Mouse (Mus musculus) erythroblast, embryonic 14.5 days (primary cell): Measurements from ENCODE around the gene Iqgap1. TPM values are rescaled to one million over a fixed set of nuclear protein-coding genes. Genes with fewer than 3 reads are reported as not detected.

Experiments
- H3K27me3 ChIP-seq: 2 replicates; pipeline ENCODE4 v1.6.1; 2012; ENCODE audit warnings: inconsistent platforms; ENCODE audit not compliant: control insufficient read depth
- H3K36me3 ChIP-seq: 2 replicates; pipeline ENCODE4 v1.6.1; 2012; ENCODE audit warnings: mild to moderate bottlenecking, inconsistent platforms; ENCODE audit not compliant: control insufficient read depth
- H3K4me1 ChIP-seq: 2 replicates; pipeline ENCODE4 v1.6.1; 2012; ENCODE audit warnings: inconsistent platforms; ENCODE audit not compliant: control insufficient read depth
- H3K4me3 ChIP-seq: replicated peaks from 2 replicates; pipeline ENCODE3; 2012; ENCODE audit warnings: moderate library complexity, mild to moderate bottlenecking, inconsistent platforms
- H3K9me3 ChIP-seq: 2 replicates; pipeline ENCODE4 v1.6.1; 2012; ENCODE audit warnings: low read length, inconsistent platforms, mixed read lengths; ENCODE audit not compliant: control insufficient read depth
- GATA1 ChIP-seq: IDR thresholded peaks from 2 replicates; pipeline ENCODE4 v1.6.1; 2012; ENCODE audit warnings: low read length, inconsistent platforms, mixed read lengths
- TAL1 ChIP-seq: IDR thresholded peaks from 3 replicates; pipeline ENCODE4 v1.6.1; 2012; ENCODE audit warnings: low read length, inconsistent platforms, mixed read lengths
- polyA plus RNA-seq: library from polyadenylated mRNA; stranded (reverse); fragments of >175 nt; gene quantifications from 2 replicates; pipeline ENCODE4 v1.2.3, GENCODE M21; 2012

Gene Iqgap1
- polyA plus RNA-seq, 1 experiment, result 0.11 TPM

DNA sequence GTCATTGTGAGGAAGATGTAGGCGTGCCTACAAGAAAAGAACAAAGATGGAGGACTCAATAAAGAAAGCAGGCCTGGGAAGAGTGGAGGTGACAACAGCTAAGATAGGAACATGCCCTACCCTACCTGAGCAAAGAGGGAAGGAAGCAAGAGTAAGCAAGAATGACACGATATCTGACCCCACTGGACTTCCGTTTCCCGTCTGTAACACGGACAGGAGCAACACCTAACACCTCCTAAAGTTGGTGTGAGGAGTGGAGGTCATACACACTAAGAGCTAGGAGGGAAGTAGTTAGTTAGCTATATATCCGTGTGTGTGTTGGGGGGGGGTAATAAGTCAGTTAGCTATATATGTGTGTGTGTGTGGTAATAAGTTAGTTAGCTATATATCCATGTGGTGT lies 47.4 kb downstream of the Iqgap1 start:
- TF ChIP-seq TAL1, result no peak
- TF ChIP-seq GATA1, result no peak
- H3K9me3 ChIP-seq, result no peaks in the 10 kb centered on the region
- no peak overlapping the region for H3K4me3 ChIP-seq
- H3K27me3 ChIP-seq, result no peaks in the 10 kb centered on the region
- H3K4me1 ChIP-seq, result peaks cover 19% of the 10 kb centered on the region
- no peaks in the 10 kb centered on the region for H3K36me3 ChIP-seq

DNA sequence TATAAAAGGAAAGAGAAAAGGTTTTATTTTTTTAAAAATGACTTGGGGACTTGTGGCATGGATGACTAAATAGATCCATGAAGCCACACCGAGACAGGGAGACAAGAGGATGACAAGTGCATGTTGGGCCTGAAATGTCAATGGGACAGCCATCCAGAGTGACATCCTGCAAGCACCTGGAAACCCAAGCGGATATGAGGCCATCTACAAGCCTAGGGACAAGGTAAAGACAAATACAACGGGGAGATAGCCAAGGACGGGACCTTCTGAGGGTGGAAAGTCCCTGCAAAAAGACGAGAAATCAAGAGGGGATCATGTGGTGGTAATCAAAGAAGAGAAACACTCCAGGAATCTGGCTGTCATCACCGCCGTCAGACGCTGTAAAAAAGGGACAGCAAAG lies 48.6 kb downstream of the Iqgap1 start:
- TF ChIP-seq TAL1 (no peak), GATA1 (no peak)
- Histone ChIP-seq H3K4me1 (peaks cover 17% of the 10 kb centered on the region), H3K27me3 (no peaks in the 10 kb centered on the region), H3K4me3 (no peak overlapping the region), H3K36me3 (no peaks in the 10 kb centered on the region), H3K9me3 (no peaks in the 10 kb centered on the region)

DNA sequence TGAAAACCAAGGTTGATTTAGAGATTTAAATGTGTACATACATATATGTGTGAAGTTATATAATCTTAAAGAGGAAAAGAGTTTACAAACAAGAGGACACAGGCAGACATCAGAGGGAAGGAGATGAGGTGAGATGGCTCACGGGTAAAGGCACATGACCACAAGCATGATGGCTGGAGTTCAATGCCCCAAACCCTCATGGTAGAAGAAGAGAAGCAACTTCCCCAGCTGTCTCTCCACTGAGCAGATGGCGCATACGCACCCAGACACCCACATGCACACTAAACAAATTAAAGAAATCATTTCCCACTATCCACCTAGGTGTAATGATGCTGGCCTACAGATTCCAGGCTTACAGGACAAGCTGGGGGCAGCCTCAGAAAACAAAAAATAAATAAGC lies 49.7 kb downstream of the Iqgap1 start:
- Histone ChIP-seq H3K36me3 (no peaks in the 10 kb centered on the region), H3K27me3 (no peaks in the 10 kb centered on the region), H3K4me3 (no peak overlapping the region), H3K9me3 (no peaks in the 10 kb centered on the region), H3K4me1 (peaks cover 9% of the 10 kb centered on the region)
- TF ChIP-seq TAL1, result no peak
- TF ChIP-seq GATA1, result no peak

DNA sequence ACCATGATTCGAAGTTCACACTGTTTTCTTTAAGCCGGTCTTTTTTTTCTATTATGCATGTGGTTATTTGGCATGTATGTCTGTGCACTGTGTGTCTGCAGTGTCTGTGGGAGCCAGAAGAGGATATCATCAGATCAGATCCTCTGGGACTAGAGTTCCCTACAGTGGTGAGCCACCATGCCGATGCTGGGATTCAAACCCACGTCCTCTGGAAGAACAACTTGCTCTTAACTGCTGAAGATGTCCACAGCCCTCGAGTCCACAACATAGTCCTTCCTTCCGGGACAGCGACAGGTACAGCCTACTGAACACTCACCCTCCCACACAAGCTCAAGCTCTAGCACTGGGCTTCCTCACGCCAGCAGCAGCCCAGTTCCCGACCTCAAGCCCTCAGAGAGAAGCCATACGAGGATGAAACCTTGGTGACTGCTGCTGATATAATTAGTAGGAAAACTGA lies 50.3 kb downstream of the Iqgap1 start:
- Histone ChIP-seq H3K4me3 (no peak overlapping the region), H3K4me1 (peaks cover 9% of the 10 kb centered on the region), H3K9me3 (no peaks in the 10 kb centered on the region), H3K27me3 (no peaks in the 10 kb centered on the region), H3K36me3 (no peaks in the 10 kb centered on the region)
- no peak for TF ChIP-seq GATA1
- TF ChIP-seq TAL1, result no peak

DNA sequence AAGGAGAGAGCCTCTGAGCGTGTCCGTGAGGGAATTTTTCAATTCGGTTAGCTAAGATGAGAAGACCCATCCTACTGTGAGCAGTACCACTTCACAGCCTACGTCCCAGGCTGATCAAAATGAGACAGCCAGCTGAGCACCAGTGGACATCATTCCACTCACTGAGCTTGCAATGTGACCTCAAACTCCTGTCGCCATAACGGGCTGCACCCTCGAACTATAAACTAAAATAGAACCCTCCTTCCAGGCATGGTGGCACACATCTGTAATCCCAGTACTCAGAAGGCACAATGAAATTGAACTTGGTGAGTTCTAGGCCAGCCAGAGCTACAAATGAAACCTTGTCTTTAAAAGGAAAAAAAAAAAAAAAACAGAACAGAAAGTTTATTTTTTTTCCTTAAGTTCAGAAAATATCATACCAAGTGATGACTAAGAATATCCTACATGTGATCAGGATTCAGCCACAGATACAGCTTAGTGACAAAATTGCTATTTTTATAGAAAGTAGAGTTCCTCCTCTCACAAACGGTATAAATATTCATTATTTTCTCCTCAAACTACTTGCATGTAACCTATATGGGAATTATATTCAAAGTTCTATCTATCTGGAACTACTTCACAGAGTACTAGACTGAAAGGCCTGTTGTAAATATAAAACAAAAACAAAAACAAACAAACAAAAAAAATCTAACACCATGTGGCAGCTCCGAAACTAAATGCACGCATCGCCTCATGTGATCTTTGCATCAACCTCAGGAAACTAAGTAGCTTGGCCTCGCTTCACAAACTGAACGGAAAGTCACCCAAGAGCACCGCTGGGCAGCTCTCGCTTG lies 50.9 kb downstream of the Iqgap1 start:
- Histone ChIP-seq H3K27me3 (no peaks in the 10 kb centered on the region), H3K4me1 (peaks cover 9% of the 10 kb centered on the region), H3K36me3 (no peaks in the 10 kb centered on the region), H3K9me3 (no peaks in the 10 kb centered on the region), H3K4me3 (no peak overlapping the region)
- TF ChIP-seq TAL1, result no peak
- TF ChIP-seq GATA1, result no peak

DNA sequence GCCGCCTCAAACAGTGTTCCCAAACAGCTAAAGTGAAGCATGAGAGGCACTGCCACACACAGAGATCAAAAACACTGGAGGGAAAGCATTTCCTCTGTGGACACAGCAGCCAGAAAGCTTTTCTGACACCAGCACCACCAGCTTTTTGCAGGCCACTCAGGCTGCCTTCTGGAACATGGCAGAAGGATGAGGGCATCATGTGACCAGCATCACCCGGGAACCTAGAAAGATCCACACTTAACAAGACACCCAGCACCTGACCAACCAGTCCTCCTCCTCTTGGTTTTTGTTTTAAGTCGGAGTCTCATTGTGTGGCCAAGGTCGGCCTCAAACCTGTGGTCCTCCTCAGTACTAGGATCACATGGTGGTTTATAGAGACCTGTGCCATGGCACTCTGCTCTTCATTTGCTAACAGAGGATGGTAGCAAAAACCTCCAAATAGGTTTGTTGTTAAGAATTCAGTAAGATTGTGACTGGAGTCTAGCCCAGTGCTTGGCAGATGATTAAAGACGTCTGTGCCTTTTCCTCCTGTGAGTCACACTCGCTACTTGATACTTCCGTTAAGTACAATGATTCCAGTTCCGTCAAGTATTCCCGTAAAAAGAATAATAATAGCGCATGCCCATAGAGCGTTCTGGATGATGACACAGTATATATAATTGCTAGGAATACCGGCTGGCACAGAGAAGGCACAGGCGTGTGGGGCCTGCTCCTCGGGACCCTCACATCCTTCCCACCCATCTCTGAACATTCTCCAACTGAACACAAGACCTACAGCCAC lies 51.8 kb downstream of the Iqgap1 start:
- TF ChIP-seq TAL1 (no peak), GATA1 (no peak)
- Histone ChIP-seq H3K27me3 (no peaks in the 10 kb centered on the region), H3K4me1 (peaks cover 4% of the 10 kb centered on the region), H3K4me3 (no peak overlapping the region), H3K9me3 (no peaks in the 10 kb centered on the region), H3K36me3 (no peaks in the 10 kb centered on the region)

DNA sequence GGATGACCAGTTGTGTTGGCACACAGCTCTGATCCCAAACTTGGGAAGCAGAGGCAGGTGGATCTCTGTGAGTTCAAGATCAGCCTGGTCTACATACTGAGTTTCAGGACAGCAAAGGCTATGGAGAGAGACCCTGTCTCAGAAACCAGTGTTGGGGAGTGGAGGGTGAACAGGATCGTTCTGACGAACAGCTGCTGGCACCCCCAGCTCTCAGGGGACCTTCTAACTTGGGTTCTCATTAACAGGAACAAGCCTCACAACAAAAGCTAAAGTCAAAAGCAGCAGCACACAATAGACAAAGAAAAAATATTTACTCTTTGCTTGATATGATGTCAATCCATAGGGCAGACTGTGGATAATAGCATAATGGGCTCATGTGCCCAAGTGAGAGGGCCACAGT lies 55.3 kb downstream of the Iqgap1 start:
- Histone ChIP-seq H3K4me1 (no peaks in the 10 kb centered on the region), H3K9me3 (no peaks in the 10 kb centered on the region), H3K36me3 (peaks cover 4% of the 10 kb centered on the region; the same call in 1 of the 2 replicates), H3K4me3 (no peak overlapping the region), H3K27me3 (no peaks in the 10 kb centered on the region)
- no peak for TF ChIP-seq GATA1
- TF ChIP-seq TAL1, result no peak

DNA sequence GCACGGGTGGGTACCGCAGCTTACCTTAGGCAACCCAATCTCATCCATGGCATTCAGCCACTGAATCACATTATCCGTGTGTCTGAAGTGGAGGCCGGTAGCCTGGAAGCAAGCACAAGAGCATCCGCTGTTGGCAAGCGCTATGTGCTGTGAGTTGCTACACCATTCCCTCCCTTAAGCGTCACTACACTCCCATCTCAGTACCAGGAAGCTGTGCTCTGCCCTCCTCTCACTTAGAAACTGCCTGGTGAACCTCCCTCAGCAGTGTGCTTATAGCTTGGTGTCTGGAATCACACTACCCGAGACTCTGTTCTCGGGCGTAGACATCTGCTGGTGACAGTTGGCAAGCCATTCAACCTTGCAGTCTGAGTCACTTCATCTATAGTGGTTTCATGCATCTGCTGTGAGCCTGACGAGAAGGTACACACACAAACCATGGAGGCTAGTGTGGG lies 58.9 kb downstream of the Iqgap1 start:
- TF ChIP-seq TAL1, result no peak
- no peak for TF ChIP-seq GATA1
- Histone ChIP-seq H3K9me3 (no peaks in the 10 kb centered on the region), H3K4me1 (no peaks in the 10 kb centered on the region), H3K4me3 (no peak overlapping the region), H3K36me3 (peaks cover 4% of the 10 kb centered on the region; the same call in 1 of the 2 replicates), H3K27me3 (no peaks in the 10 kb centered on the region)

DNA sequence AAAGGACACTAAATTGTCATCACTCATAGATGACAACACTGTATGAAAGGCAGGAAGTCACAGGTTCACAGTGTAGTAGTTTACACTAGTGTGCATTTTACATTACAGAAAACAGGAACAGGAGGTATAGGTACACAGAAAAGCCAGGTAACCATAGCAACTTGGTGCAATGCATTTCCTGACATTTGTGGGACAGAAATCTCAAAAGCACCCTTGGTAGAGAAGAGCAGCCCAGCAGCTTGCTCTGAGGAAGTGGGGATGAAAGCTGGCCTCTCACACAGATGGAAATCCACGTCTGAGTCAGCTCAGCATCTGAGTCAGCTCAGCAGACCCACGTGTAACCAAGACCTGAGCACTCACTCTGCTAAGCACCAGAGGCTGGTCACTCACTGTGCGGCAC lies 59.7 kb downstream of the Iqgap1 start:
- no peaks in the 10 kb centered on the region for H3K27me3 ChIP-seq
- no peak overlapping the region for H3K4me3 ChIP-seq
- H3K4me1 ChIP-seq, result no peaks in the 10 kb centered on the region
- no peak for TF ChIP-seq GATA1
- TF ChIP-seq TAL1, result no peak
- no peaks in the 10 kb centered on the region for H3K9me3 ChIP-seq
- peaks cover 4% of the 10 kb centered on the region; the same call in 1 of the 2 replicates for H3K36me3 ChIP-seq
